Mouse (Mus musculus) frontal cortex, postnatal 10 days (tissue): ENCODE data around the gene Ikzf1.

Experiments used
- DNase-seq, 2 experiments: peaks; one replicate each; pipeline ENCODE4 v3.0.0; 2022; ENCODE audit warnings: low spot score in 2 of 2, mixed read lengths in 1 of 2

The Ikzf1 gene

GRCm38 (mm10) chr11:11808820-11809403, 124.1 kb downstream of the Ikzf1 start, which contains the start of gene Fignl1:
Gene Fignl1 (minus strand): TSS chr11:11808962.
- DNase-seq = peak; percentile 86 to 96

DNA sequence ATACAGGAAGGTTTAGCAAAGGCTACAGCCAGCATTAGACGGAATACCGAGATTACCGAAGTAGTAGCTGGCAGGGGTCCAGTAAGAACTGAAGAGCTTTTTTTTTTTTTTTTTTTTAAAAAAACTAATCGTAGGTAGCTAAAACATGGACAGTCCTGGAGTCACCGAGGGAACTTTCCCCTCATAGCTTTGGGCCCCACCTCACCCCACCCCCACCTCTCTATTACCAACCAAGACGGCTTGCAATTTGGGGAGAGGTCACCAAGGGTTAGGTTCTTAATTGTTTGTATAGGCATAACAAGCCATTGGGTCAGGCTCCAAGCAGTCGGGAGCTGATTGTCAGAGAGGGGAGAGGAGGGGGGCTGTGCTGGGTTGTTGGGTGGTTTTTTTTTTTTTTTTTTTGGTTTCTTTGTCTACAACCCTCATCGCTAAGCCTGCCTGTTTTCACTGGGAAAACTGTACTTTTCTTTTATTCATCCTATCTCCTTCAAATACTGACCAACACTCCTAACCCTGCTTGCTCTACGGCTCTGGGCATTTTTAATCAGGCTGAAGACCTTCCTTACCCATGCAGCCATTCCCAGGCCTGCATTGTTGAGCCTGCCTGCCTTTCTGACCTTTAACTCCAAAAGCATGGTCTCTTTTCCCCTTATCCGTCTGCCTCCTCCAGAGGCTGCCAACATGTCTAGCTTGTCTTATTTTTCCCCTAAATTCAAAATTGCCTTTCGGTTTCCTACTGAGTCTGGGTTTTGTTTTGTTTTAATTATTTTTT, 124.8 kb downstream of the Ikzf1 start:
- DNase-seq = no peak

DNA sequence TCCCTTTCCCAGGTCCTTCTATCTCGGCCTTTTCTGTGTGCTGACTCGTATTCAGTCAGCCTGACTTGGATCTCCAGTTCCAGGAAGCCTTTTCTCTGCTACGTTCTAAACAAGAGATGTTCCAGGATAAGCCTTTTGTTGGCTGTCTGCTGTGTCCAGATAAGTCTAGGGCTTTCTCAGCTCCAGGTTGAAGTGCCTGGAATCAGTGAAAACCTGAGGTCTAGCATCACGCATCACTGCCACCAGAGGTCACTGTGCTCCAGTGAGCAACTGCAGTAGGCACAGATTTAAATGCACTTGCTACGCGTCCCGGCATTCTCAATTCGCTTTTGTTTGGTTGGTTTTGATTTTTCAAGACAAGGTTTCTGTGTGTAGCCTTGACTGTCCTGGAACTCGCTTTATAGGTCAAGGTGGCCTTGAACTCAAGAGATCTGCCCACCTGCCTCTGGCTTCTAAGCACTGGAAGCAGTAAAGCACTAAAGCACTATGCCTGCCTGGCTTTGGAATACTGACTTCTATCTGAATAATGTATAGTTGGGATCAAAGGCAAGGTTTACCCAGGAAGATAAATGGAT, 127.2 kb downstream of the Ikzf1 start:
- peak; percentile 22 to 73 for DNase-seq

DNA sequence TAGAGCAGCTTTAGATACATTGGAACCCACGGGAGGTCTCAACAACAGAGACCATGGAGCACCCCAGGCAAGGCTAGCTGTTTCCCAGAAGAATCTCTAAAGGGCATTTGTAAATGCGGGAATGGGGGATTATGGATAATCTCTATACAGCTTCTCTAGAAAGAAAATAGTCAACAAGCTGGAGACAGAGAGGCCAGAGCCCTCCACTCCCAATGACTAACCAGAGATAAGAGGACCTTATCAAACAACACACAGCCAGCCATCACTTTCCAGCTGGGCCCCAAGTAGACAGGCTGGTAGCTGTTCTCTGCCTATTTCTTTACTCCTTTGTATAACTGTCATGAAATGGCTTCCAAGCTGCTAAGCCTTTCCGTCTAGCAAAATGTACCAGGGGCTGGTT, 130.9 kb downstream of the Ikzf1 start:
- DNase-seq = no peak

GRCm38 (mm10) chr11:11818797-11819196, 134.0 kb downstream of the Ikzf1 start:
- DNase-seq = no peak

- DNase-seq = no peak
Observed at GRCm38 (mm10) chr11:11819206-11819605, 134.4 kb downstream of the Ikzf1 start.

DNA sequence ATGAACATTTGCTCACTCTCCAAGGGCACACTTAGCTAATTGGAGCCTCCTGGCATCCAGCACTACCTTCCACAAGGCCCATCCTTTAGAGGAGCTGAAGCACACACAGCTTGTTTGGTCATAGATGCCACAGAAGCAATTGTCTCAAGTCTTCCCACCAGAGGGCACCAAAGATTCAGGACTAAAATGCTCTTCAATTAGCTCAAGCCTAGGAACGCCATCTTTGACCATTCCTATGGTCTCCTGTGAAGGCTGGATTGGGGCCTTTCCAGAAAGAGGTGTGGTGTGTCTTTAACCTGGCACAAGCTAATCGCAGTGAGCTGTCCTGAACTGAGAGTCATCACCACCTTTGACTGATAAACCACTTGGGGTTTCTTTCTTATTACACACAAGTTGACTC, 135.4 kb downstream of the Ikzf1 start:
- peak; percentile 65 to 75 for DNase-seq

DNA sequence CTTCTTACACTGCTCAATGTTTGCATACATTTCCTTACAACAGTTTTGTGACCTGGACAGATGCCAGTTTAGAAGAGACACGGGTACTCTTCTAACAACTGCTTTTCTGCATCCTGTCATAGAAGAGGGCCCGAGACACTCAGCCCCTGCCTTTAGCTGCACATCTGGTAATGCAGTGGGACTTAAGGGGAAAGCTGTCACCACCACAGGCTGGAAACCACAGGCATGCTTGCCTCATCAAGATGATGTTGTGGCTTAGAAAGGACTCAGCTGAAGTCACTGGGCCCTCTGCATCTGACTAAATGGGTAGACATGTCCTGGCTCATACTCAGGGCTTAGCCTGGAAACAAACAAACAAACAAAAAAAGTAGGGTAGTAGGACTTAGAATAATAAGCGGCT, 135.9 kb downstream of the Ikzf1 start:
- no peak for DNase-seq

DNA sequence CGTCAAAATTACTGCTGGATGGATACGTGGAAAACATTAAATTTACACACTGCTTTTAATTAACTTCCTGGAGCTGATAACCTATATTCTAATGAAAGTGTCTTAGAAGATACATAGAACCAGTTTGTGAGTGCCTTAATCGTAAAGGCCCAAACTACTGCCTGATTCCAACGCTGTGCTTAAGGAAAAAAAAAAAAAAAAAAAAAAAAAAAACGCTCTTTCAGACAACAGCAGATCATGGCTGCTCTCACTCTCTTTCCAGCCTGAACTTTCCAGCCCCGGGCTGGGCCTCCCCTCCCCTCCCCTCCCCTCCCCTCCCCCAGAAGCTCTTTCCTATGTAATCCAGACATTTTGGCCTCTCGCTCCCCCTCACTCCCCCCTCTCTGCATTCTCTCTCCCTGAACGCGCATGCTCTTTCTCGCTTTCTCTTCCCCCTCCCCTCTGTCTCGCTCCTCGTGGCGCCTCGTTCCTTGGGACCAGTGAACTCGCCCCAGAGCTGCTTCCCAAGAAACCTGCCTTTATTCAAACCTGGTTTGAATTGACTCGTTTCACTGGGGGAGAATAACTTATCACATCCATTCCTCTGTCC, 136.7 kb downstream of the Ikzf1 start:
- peak in 1 of 2 experiments; percentile 39 for DNase-seq
